Mouse (Mus musculus) thymus, adult 2 months (tissue): ENCODE data around the gene Shkbp1. TPM values are rescaled to one million over a fixed set of nuclear protein-coding genes. Genes with fewer than 3 reads are reported as not detected.
A peak's percentile ranks its signal among the peaks of the same experiment; 100 is the strongest.

ENCODE experiments used
- DNase-seq: peaks from one replicate; pipeline ENCODE4 v3.0.0; 2021
- H3K27ac ChIP-seq: fragments of 200-500 bp; 2 replicates; pipeline ENCODE4 v1.5.1; 2012; ENCODE audit warnings: low read length, control low read depth; ENCODE audit not compliant: control insufficient read depth, insufficient read depth
- H3K27me3 ChIP-seq: fragments of 200-500 bp; 2 replicates; pipeline ENCODE4 v1.6.1; 2012; ENCODE audit warnings: mild to moderate bottlenecking, low read length, moderate library complexity, mixed read lengths; ENCODE audit not compliant: control insufficient read depth, insufficient read depth
- H3K36me3 ChIP-seq: fragments of 200-500 bp; 2 replicates; pipeline ENCODE4 v1.6.1; 2012; ENCODE audit warnings: mild to moderate bottlenecking, low read length, moderate library complexity; ENCODE audit not compliant: control insufficient read depth, insufficient read depth
- H3K4me1 ChIP-seq: fragments of 200-500 bp; replicated peaks from 2 replicates; pipeline ENCODE4 v1.6.1; 2012; ENCODE audit warnings: low read length; ENCODE audit not compliant: control insufficient read depth, insufficient read depth
- H3K4me3 ChIP-seq: fragments of 200-500 bp; 2 replicates; pipeline ENCODE4 v1.5.1; 2012; ENCODE audit warnings: mild to moderate bottlenecking, low read length, control low read depth, moderate library complexity; ENCODE audit not compliant: control insufficient read depth, insufficient read depth
- CTCF ChIP-seq: fragments of 200-500 bp; IDR thresholded peaks from 2 replicates; pipeline ENCODE4 v1.5.1; 2012; ENCODE audit warnings: mild to moderate bottlenecking, control low read depth, low read length, moderate library complexity, borderline replicate concordance; ENCODE audit not compliant: control insufficient read depth, poor library complexity, insufficient read depth; ENCODE audit errors: extremely low read depth
- POLR2A ChIP-seq: fragments of 200-500 bp; IDR thresholded peaks from 2 replicates; pipeline ENCODE4 v1.6.1; 2012; ENCODE audit warnings: mild to moderate bottlenecking, low read length, control low read depth, moderate library complexity; ENCODE audit not compliant: control insufficient read depth, poor library complexity, insufficient read depth; ENCODE audit errors: extremely low read depth
- WGBS: fragments of 180-500 bp; shearing (Covaris S2); methylation state at CpG from one replicate; pipeline ENCODE4 v1.1.7; 2018; 5-methylcytosine and 5-hydroxymethylcytosine counted together
- polyA plus RNA-seq: library from polyadenylated mRNA; depleted of rRNA; stranded (reverse); fragments of >200 nt; gene quantifications from 2 replicates; pipeline ENCODE4 v1.2.3, GENCODE M21; 2012

Gene Shkbp1
- polyA plus RNA-seq, 1 experiment = 206 TPM

DNA sequence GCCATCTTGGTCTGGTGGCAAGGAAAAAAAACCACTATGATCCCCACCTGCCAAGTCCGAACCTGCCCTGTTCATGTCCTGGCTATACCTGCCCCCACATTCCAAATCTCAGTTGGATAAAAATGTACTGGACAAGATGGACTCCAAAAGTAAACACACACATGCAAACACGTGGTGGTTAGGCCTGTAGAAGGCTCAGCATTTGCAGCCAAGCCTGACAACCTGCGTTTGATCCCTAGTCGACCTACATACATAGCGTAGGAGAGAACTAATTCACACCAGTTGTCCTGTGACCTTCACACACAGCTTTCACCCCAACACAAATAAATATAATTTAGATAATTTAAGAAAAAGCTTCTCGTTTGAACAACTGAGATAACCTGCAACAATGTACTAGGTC is 4.9 kb upstream of the Shkbp1 start:
- peaks cover 21% of the 10 kb centered on the region for H3K4me1 ChIP-seq
- DNase-seq = no peak
- no peaks in the 10 kb centered on the region for H3K36me3 ChIP-seq
- 69% methylated on average over 6 of the region's 6 CpGs for WGBS
- H3K4me3 ChIP-seq = no peak overlapping the region
- H3K27me3 ChIP-seq = peaks cover 9% of the 10 kb centered on the region
- TF ChIP-seq POLR2A (no peak), CTCF (no peak)
- no peak overlapping the region for H3K27ac ChIP-seq

DNA sequence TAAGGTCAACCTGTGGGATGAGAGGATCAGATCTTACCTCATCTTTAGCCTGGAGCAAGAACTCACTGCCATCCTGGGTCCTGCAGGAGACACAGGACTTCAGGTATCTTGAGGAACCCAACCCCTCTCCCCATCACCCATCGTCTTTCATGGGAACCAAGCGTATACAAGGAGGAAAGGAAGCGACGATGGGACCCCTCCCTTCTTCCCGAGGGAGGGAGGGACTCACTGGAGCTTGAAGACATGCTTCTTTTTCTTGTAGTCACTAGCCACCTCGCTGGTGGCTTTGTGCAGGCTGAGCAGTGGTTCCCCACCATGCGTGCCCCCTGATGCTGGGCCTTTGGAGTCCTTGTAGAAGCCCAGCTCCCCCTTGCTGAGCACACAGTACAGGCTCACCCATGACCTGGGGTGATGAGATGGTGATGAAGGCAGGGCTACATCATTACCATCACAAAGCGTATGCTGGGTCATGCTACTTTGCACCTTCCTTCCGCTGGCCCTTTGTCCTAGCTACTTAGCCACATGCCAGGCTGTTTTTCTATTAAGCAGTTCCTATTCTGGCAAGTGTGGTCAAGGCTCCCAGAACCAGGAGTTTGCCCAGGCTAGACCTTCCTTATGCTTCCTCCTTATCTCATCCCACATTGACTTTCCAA is 4.0 kb upstream of the Shkbp1 start:
- H3K27ac ChIP-seq = no peak overlapping the region

DNA sequence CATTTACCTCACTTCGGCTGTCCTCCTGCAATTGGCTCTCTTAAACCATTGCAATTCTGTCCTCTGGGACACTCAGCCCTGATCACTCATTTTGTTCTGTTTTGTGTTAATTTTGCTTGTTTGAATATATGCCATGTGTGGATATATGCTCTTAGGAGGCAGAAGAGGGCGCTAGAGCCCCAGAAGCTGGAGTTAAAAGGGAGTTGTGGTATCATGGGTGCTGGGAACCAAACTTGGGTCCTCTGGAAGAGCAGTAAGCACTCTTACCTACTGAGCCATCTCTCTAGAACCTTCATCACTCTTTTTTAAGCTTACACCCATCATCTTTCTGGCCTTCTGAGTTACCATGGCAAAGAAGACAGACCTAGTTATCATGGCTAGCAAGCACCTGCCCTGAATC is 3.3 kb upstream of the Shkbp1 start:
- WGBS = 88% methylated on average over 2 of the region's 2 CpGs
- Histone ChIP-seq H3K27me3 (peaks cover 5% of the 10 kb centered on the region), H3K27ac (no peak overlapping the region), H3K4me1 (peaks cover 27% of the 10 kb centered on the region), H3K36me3 (no peaks in the 10 kb centered on the region), H3K4me3 (no peak overlapping the region)
- TF ChIP-seq POLR2A (no peak), CTCF (no peak)
- no peak for DNase-seq

More for the DNA sequence above, 4.0 kb upstream of the Shkbp1 start:
- DNase-seq = no peak
- Histone ChIP-seq H3K4me1 (peaks cover 27% of the 10 kb centered on the region), H3K36me3 (no peaks in the 10 kb centered on the region), H3K27me3 (peaks cover 6% of the 10 kb centered on the region), H3K4me3 (no peak overlapping the region)
- 96% methylated on average over 9 of the region's 9 CpGs for WGBS
- TF ChIP-seq POLR2A (no peak), CTCF (no peak)

DNA sequence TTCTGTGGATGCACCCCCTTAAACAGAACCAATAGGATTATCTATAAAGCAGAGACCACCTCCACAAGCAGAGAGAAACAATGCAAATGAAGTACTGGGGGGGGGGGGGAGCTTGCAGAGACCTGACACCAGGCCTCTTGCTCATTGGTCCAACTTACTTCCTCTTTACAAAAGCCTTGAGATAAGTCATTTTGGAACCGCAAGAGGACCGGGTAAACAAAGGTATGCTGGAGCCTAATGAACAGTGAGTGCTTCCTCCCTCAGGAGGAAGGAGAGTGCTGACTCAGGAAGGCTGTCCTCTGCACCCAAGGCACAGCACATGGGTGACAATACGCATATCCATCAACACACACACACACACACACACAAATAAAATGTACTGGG is 1.8 kb upstream of the Shkbp1 start:
- no peak for TF ChIP-seq POLR2A
- TF ChIP-seq CTCF = no peak
- Histone ChIP-seq H3K36me3 (no peaks in the 10 kb centered on the region), H3K27me3 (no peaks in the 10 kb centered on the region), H3K4me1 (peaks cover 27% of the 10 kb centered on the region), H3K27ac (no peak overlapping the region), H3K4me3 (no peak overlapping the region)
- DNase-seq = no peak
- WGBS = 4% methylated on average over 3 of the region's 3 CpGs

DNA sequence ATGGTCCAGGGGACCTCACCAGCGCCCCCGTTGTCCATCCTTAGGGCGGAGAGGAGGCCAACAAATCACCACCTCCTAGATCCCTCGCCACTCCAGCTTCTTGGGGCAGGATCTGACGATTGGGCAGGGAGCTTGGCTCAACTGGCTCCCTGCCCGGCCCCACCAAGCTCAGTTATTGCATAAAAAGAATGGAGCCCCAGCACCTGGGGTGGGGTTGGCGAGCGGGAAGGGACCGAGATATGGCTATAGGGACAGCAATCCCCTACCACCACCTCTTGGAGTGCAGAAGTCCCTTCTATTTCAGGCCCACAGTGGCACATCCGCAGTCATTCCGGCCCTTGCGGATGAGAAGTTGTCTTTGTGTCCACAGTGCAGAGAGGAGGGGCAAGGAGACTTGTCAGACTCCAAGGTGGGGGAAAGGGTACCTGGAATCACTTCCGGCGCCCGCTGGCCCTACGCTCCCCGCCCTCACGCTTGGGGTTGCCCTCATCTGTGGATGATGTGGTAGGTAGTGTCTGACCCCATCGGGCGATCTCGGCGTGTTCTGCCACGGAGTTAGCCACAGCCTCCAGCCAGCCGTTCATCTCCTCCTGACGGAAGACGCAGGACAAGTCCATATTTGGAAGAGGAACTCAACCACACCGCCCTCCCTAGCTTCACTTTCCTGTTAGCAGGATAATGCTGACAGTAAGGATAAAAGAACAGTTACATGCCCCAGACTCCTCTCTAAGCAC is 1.2 kb upstream of the Shkbp1 start, which contains the start of gene Gm20479:
Gm20479 (minus strand) TSS at position 559 of the 734 bp plus-strand sequence.
- H3K36me3 ChIP-seq = no peaks in the 10 kb centered on the region
- peaks cover 27% of the 10 kb centered on the region for H3K4me1 ChIP-seq
- H3K27me3 ChIP-seq = no peaks in the 10 kb centered on the region
- 10% methylated on average over 27 of the region's 27 CpGs for WGBS
- no peak within 1 kb of the TSS for H3K27ac ChIP-seq
- DNase-seq = no peak
- TF ChIP-seq CTCF (no peak), POLR2A (no peak)
- peak within 1 kb of the TSS; percentile 93 for H3K4me3 ChIP-seq

DNA sequence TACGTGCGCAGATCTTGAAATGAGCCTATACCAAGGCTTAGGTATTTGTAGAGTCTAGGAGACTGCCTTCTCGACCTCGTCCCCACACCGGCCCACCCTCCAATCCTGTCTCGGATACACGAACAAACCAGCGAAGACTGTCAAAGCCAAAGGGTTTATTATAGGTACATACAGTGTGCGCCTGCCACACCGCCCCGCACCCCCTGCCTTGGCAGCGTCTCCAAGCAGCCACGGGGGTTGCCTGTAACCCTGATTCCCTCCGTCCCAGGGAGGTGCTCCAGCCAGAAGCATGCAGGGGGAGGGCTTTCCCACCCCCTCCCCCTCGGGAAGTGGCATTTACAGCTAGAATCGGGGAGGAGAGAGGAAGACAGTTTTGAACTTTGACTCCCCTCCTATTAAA is 429 bp upstream of the Shkbp1 start:
- H3K27me3 ChIP-seq = no peaks in the 10 kb centered on the region
- peaks cover 24% of the 10 kb centered on the region for H3K4me1 ChIP-seq
- 4% methylated on average over 16 of the region's 16 CpGs for WGBS
- H3K27ac ChIP-seq = no peak overlapping the region
- H3K4me3 ChIP-seq = peak overlapping the region; percentile 93
- 0 out of 2 replicates have a peak, but pooled peaks have one; percentile 6 for TF ChIP-seq POLR2A
- no peak for TF ChIP-seq CTCF
- peak; percentile 32 for DNase-seq
- no peaks in the 10 kb centered on the region for H3K36me3 ChIP-seq
